Mouse (Mus musculus) olfactory bulb, adult 2 months (tissue): ENCODE data around the gene Fgfr2. TPM values are rescaled to one million over a fixed set of nuclear protein-coding genes. Genes with fewer than 3 reads are reported as not detected.

ENCODE experiments used
- H3K27ac ChIP-seq: fragments of 200-500 bp; 2 replicates; pipeline ENCODE4 v1.5.1; 2012; ENCODE audit warnings: low read depth, low read length; ENCODE audit not compliant: insufficient read depth
- H3K4me1 ChIP-seq: fragments of 200-500 bp; 2 replicates; pipeline ENCODE4 v1.6.1; 2012; ENCODE audit warnings: low read length; ENCODE audit not compliant: control insufficient read depth, insufficient read depth
- H3K4me3 ChIP-seq: fragments of 200-500 bp; 2 replicates; pipeline ENCODE4 v1.5.1; 2012; ENCODE audit warnings: mild to moderate bottlenecking, low read depth, low read length, moderate library complexity; ENCODE audit not compliant: insufficient read depth
- CTCF ChIP-seq: fragments of 200-500 bp; IDR thresholded peaks from 2 replicates; pipeline ENCODE4 v1.5.1; 2012; ENCODE audit warnings: low read depth, mild to moderate bottlenecking, low read length, moderate library complexity; ENCODE audit not compliant: insufficient read depth
- POLR2A ChIP-seq: fragments of 200-500 bp; IDR thresholded peaks from 2 replicates; pipeline ENCODE4 v1.6.1; 2012; ENCODE audit warnings: mild to moderate bottlenecking, low read depth, low read length, moderate library complexity; ENCODE audit not compliant: insufficient read depth
- WGBS: fragments of 180-500 bp; shearing (Covaris S2); methylation state at CpG from one replicate; pipeline ENCODE4 v1.1.7; 2018; 5-methylcytosine and 5-hydroxymethylcytosine counted together
- polyA plus RNA-seq: library from polyadenylated mRNA; stranded (reverse); fragments of >200 nt; gene quantifications from 2 replicates; pipeline ENCODE4 v1.2.4, GENCODE M21; 2012; ENCODE audit warnings: low replicate concordance; ENCODE audit not compliant: missing spikeins, insufficient read depth, insufficient read length

Gene Fgfr2
- polyA plus RNA-seq, 1 experiment, result not detected

DNA sequence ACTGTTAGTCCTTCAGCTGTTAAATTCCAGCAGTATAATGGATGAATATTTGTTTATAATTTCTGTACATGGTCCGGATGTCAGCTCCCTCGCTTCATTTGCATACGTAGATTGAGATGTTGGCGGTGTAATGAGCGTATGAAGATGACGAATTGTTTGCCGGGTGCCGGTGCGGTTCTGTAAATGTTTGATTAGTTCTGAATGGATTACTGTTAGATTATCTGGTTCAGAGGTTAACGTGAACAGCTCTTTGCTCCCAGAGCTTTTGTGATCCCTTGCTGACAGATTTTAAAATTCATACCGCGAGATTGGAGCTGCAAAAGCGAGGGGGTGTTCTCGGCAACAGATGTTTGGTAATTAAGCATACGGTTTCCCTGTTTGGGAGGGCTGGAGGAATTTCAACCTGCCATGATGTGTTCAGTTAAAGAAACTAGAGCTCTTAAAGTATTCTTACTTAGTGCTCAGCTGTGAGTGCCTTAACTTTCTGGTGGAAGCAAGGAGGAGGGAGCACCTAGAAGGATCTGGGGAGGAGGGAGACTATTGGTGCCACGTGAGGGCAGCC lies 1346.9 kb downstream of the Fgfr2 start:
- TF ChIP-seq POLR2A (no peak), CTCF (no peak)
- Histone ChIP-seq H3K4me3 (no peak overlapping the region), H3K4me1 (no peaks in the 10 kb centered on the region), H3K27ac (no peak overlapping the region)
- 53% methylated on average over 16 of the region's 16 CpGs for WGBS

DNA sequence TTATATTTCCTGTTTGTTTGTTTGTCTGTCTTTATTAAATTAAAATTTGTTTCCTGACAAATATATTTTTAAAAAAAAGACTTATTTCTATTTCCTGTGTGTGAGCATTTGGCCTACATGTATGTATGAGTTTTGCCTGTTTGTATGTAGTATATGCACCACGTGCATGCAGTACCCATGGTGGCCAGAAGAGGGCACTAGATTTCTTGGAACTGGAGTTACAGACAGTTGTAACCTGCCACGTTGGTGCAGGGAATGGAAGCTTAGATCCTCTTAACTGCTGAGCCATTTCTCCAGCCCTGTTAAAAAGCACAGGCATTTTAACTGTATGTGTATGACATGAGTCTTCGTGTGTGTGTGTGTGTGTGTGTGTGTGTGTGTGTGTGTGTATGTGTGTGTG lies 1365.2 kb downstream of the Fgfr2 start:
- WGBS, result 92% methylated on average over 3 of the region's 3 CpGs
- no peak for TF ChIP-seq CTCF
- no peak for TF ChIP-seq POLR2A
- Histone ChIP-seq H3K4me1 (no peaks in the 10 kb centered on the region), H3K27ac (no peak overlapping the region), H3K4me3 (no peak overlapping the region)

DNA sequence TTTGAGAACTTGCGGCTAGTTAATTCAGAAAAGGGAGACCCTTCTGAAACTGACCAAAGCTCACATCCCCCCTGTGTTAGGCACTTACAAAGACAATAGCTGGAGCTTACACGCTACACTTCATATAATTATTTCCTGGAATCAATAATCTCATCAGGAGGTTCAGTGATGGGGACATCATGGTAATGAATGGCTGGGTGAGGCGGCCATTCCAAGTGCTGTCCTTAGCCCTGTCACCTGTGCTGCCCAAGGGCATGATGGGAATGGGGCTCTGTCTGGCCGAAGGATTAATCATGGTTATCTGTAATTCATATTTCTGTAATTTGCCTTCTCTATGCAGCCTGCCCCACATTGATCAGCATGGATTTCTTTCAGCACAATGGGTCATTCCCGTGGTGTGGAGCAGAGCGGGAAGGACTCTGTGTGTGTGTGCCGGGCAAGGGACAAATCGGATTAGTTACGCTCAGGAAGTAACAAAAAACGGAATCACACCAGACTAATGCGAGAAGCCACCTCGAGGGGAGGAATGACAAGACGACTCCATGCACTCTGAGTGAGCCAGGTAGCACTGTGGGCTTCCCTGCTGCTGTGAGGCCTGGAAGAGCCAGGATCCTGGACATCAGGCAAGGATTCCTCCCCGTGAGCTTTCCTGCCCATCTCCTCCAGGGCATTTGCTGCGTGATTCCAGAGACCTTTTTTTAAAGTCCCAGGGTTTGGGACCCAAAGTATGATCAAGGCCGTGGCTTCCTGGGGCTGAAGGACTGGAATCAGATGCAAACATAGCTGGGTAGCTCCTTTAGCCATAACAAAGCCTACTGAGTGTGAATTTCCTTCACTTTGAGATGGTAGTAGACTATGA lies 1375.8 kb downstream of the Fgfr2 start:
- Histone ChIP-seq H3K4me1 (peaks cover 4% of the 10 kb centered on the region), H3K27ac (no peak overlapping the region), H3K4me3 (no peak overlapping the region)
- TF ChIP-seq POLR2A (no peak), CTCF (no peak)
- WGBS, result 34% methylated on average over 16 of the region's 16 CpGs

DNA sequence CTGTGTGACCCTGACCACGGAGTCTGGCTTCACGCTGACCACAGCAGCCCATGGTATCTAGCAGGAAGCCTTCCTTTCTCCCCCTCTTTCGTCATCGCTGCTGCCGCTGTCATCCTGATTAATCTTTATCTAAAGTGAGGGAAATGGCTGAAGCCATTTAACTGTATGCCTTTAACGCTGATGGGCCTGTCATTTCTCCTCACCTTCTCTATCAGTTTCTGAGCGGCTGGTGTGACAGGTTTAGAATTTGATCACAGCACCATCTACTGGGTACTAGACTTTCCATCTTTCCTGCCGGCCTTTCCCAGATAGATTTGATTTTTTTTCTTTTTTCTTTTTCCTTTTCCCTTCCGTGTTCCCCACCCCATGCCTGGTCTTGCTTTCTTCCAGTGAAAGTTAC lies 1376.4 kb downstream of the Fgfr2 start:
- 28% methylated on average over 9 of the region's 9 CpGs for WGBS
- TF ChIP-seq POLR2A (no peak), CTCF (no peak)
- no peak overlapping the region for H3K27ac ChIP-seq
- H3K4me3 ChIP-seq, result no peak overlapping the region
- H3K4me1 ChIP-seq, result peaks cover 4% of the 10 kb centered on the region

DNA sequence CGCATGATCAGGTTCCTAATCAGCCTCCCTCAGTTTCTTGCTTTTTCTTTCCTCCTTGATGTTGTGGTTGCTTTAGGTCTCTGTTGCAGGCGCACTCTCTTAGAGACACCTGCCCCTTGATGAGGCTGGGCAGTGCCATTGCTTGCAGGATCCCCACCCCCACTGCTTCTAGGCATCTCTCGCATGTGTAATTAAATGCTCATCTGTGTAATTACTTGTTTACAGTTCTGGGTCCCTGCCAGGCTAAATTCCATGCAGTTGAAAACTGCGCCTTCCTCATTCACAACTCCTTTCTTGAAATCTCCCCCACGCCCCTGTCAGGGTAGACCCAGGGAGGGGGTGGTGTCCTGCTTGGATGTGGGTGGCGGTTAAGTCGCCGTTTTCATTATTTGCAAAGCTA lies 1380.0 kb downstream of the Fgfr2 start:
- WGBS, result 15% methylated on average over 8 of the region's 8 CpGs
- peaks cover 4% of the 10 kb centered on the region for H3K4me1 ChIP-seq
- no peak overlapping the region for H3K27ac ChIP-seq
- no peak for TF ChIP-seq POLR2A
- no peak for TF ChIP-seq CTCF
- no peak overlapping the region for H3K4me3 ChIP-seq

DNA sequence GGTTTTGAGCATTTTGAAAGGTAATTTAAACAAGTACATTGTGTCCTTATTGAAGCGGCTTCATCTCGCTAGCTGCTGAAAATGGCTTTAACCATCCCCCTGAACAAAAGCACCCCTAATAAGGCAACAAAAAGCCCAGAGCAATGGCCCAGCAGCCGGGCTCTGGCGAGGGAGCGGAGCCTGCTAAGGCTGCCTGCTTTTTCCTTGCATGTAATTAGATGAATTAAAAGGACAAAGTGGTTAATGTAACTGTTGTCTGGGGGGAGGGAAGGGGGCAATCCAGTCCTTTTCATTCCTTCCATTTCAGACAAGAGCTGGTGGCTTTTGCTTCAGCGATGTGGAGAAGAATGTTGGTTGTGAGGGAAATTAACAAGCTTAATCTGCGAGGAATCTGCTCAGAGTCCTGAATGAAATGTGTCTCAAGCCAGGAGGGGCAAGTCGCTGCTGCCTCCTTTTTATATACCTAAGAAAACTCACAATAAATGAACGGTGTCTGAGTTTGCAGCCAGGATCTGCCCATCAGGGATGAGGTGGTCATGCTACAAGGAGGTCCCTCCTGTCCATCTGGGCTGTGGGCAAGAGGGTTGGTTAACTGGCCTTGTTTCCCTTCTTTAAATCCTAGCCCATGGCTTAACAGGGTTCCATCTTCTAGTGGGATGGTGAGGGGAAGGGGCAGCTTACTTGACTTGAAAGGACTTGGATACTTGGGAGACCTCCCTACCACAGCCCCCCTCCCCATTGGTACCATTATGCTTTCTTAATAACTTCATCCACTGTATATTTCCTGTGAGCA lies 1400.2 kb downstream of the Fgfr2 start:
- TF ChIP-seq CTCF (no peak), POLR2A (no peak)
- Histone ChIP-seq H3K4me3 (no peak overlapping the region), H3K27ac (no peak overlapping the region), H3K4me1 (no peaks in the 10 kb centered on the region)
- 9% methylated on average over 9 of the region's 9 CpGs for WGBS

DNA sequence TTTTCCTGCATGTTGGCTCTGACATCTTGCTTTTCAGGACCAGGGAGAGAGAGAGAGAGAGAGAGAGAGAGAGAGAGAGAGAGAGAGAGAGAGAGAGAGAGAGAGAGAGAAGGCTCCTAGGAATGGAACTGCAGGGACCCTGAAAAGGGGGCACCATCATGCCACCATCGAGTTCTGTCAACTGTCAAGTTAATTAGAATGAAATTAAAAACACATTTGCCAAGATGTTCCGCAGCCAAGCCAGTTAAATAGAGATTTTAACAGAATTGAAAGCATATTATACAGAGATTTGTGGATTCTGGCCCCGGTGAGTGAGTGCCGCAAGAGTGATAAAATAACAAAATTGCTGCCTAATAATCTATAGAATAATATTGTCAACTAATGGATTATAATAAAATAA lies 1400.8 kb downstream of the Fgfr2 start:
- Histone ChIP-seq H3K27ac (no peak overlapping the region), H3K4me3 (no peak overlapping the region), H3K4me1 (no peaks in the 10 kb centered on the region)
- 14% methylated on average over 4 of the region's 4 CpGs for WGBS
- TF ChIP-seq CTCF, result no peak
- no peak for TF ChIP-seq POLR2A

DNA sequence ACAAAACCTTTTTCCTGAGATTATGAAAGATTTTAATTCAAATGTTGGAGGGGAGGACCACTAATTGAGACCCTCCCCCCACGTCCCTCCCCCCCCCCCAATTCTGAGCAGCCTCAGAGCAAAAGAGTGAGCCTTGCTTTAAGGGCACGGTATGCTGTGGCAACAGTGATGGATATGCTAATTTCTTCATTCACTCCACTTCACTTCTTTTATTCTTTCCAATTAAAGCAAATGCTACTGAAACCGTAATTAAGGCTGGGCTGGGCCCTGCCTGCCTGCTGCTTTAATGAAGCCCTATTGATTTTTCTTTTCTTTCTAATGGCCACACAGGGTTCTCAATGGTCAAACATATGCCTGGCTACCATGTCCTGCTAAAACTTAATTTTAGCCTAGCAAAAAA lies 1404.9 kb downstream of the Fgfr2 start:
- 23% methylated on average over 3 of the region's 3 CpGs for WGBS
- H3K4me3 ChIP-seq, result no peak overlapping the region
- no peaks in the 10 kb centered on the region for H3K4me1 ChIP-seq
- TF ChIP-seq CTCF (no peak), POLR2A (no peak)
- no peak overlapping the region for H3K27ac ChIP-seq

DNA sequence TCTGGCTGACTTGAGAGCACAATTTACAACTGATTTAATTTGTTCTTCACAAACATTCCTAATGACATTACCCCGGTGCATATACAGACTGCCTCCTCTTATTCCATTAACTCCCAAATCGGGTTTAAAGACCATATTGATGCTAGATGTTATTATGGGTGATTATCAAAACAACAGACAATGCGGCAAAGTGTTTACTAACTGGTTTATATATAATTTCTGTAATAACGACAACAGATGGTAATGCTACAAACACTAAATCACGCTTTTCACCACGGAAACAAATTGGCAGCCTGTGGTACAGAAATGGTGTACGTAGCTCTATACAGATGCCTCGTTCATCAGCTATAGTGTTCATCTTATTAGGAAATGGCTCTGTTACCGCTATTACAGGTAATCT lies 1410.1 kb downstream of the Fgfr2 start:
- Histone ChIP-seq H3K4me3 (no peak overlapping the region), H3K27ac (no peak overlapping the region), H3K4me1 (no peaks in the 10 kb centered on the region)
- WGBS, result 67% methylated on average over 9 of the region's 9 CpGs
- TF ChIP-seq POLR2A (no peak), CTCF (no peak)
